Mouse (Mus musculus) small intestine, adult 2 months (tissue): ENCODE measurements around the gene Zbtb33.

Source experiments
- CTCF ChIP-seq: fragments of 200-500 bp; IDR thresholded peaks from 2 replicates; pipeline ENCODE4 v1.5.1; 2012; ENCODE audit warnings: low read depth, mild to moderate bottlenecking, control low read depth, inconsistent platforms, low read length, moderate library complexity, mixed read lengths; ENCODE audit not compliant: insufficient replicate concordance, insufficient read length; ENCODE audit errors: extremely low read depth
- POLR2A ChIP-seq: fragments of 200-500 bp; IDR thresholded peaks from 2 replicates; pipeline ENCODE4 v1.6.1; 2012; ENCODE audit warnings: low read depth, mild to moderate bottlenecking, control low read depth, inconsistent platforms, low read length, moderate library complexity

DNA sequence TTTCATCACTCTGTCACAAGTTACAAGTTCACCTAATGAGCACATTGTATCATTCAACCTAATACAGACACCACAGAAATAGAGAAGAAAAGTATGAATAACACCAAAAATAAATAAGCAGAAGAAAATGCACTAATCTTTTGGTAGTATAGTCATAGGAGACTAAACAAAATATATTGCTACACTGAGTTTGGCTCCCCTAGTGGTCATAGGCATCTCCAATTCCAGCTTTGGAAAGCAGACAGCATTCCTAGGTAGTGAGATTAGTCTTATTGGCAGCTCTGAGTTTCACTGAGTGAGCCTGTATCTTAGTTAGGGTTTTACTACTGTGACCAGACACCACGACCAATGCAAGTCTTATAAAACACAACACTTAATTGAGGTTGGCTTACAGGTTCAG lies 30.5 kb upstream of the Zbtb33 start:
- TF ChIP-seq CTCF (no peak), POLR2A (no peak)
